In genomic region chr13:83737031-83737825, GRCm38 (mm10) we compare ENCODE assay signal across 10 mouse cellular contexts.
A peak's percentile ranks its signal among the peaks of the same experiment; 100 is the strongest.
DNase-seq lines count a peak whose midpoint lies in the region; ATAC-seq and TF ChIP-seq lines count a peak whose summit lies in the region.
"Had no signal": no experiment of that assay in that cellular context is flagged by ENCODE, and none has a peak within 500 bp of the region (broad histone marks: within the 10 kb centered on the region; RNA-seq: fewer than 3 reads in every experiment).

No protein-coding gene starts in this region.

- no peak for TF ChIP-seq EP300 in stomach, postnatal 0 days (optimal IDR thresholded peaks at IDR 0.05)

- DNase-seq in embryo, embryonic 11 days, result peak; percentile 44
- no peak for DNase-seq in embryo, embryonic 10 days (ENCODE audit: low spot score)
- DNase-seq in stomach, postnatal 0 days (ENCODE audit: low spot score), result no peak
- peak; percentile 51 for DNase-seq in limb, embryonic 11.5 days (ENCODE audit: low spot score)
- DNase-seq in lung, adult 18-20 months, result no peak
- no peak for DNase-seq in gastrocnemius, postnatal 10 days
- no peak for DNase-seq in B cell, adult 2 months
- DNase-seq: adrenal gland, adult 2 months had no signal

- H3K27me3 ChIP-seq in stomach, embryonic 15.5 days (replicated peaks), result peaks cover 52% of the 10 kb centered on the region
- peaks cover 9% of the 10 kb centered on the region; the same call in 1 of the 2 replicates for H3K27me3 ChIP-seq in stomach, postnatal 0 days (ENCODE audit: control insufficient read depth, insufficient read depth, low read length)
- H3K27me3 ChIP-seq in limb, embryonic 11.5 days (ENCODE audit: control insufficient read depth, insufficient read depth, low read length), result peaks cover 48% of the 10 kb centered on the region

- peak overlapping the region; percentile 0; the same call in 1 of the 2 replicates for H3K4me2 ChIP-seq in stomach, embryonic 15.5 days
- H3K4me2 ChIP-seq in stomach, postnatal 0 days (replicated peaks; ENCODE audit: low read depth), result no peak overlapping the region
- H3K4me2 ChIP-seq in limb, embryonic 11.5 days (ENCODE audit: low read depth, severe bottlenecking), result no peak overlapping the region

- no peaks in the 10 kb centered on the region; the same call in 1 of the 2 replicates for H3K4me1 ChIP-seq in stomach, embryonic 15.5 days
- H3K4me1 ChIP-seq in stomach, postnatal 0 days (replicated peaks; ENCODE audit: control insufficient read depth, insufficient read depth), result no peaks in the 10 kb centered on the region
- no peaks in the 10 kb centered on the region for H3K4me1 ChIP-seq in limb, embryonic 11.5 days (ENCODE audit: control insufficient read depth, insufficient read depth, low read length)

- H3K9me3 ChIP-seq in stomach, embryonic 15.5 days, result no peaks in the 10 kb centered on the region
- no peaks in the 10 kb centered on the region for H3K9me3 ChIP-seq in stomach, postnatal 0 days (ENCODE audit: control insufficient read depth, low read length)
- H3K9me3 ChIP-seq in limb, embryonic 11.5 days (ENCODE audit: control insufficient read depth, low read length), result no peaks in the 10 kb centered on the region

- no peak for ATAC-seq in stomach, embryonic 15.5 days (ENCODE audit: insufficient read depth, low FRiP score, low read depth)
- ATAC-seq in stomach, postnatal 0 days (ENCODE audit: low FRiP score, low TSS enrichment), result no peak
- no peak for ATAC-seq in limb, embryonic 11.5 days (ENCODE audit: insufficient number of reproducible peaks, low FRiP score, low TSS enrichment, low read depth)

- no peak overlapping the region for H3K4me3 ChIP-seq in stomach, embryonic 15.5 days (replicated peaks)
- H3K4me3 ChIP-seq in stomach, postnatal 0 days (ENCODE audit: low read depth, low read length), result no peak overlapping the region; the same call in 1 of the 2 replicates
- H3K4me3 ChIP-seq in limb, embryonic 11.5 days (ENCODE audit: low read depth, low read length), result no peak overlapping the region
- H3K4me3 ChIP-seq: erythroblast, embryonic 14.5 days had no signal

- WGBS in stomach, embryonic 15.5 days, result 9% methylated on average over 9 of the region's 9 CpGs
- 7% methylated on average over 9 of the region's 9 CpGs for WGBS in stomach, postnatal 0 days
- WGBS in limb, embryonic 11.5 days, result 3% methylated on average over 9 of the region's 9 CpGs

- H3K36me3 ChIP-seq in stomach, embryonic 15.5 days, result no peaks in the 10 kb centered on the region
- H3K36me3 ChIP-seq in stomach, postnatal 0 days (ENCODE audit: control insufficient read depth, insufficient read depth, low read length), result no peaks in the 10 kb centered on the region
- no peaks in the 10 kb centered on the region for H3K36me3 ChIP-seq in limb, embryonic 11.5 days (ENCODE audit: control insufficient read depth, insufficient read depth, low read length)

- TF ChIP-seq CTCF in stomach, postnatal 0 days (IDR thresholded peaks at IDR 0.05; ENCODE audit: low read depth), result no peak

- no peak overlapping the region for H3K27ac ChIP-seq in stomach, embryonic 15.5 days
- no peak overlapping the region for H3K27ac ChIP-seq in stomach, postnatal 0 days (replicated peaks)
- no peak overlapping the region for H3K27ac ChIP-seq in limb, embryonic 11.5 days (replicated peaks; ENCODE audit: low read depth, low read length)

- no peak overlapping the region for H3K9ac ChIP-seq in stomach, embryonic 15.5 days
- no peak overlapping the region for H3K9ac ChIP-seq in stomach, postnatal 0 days (ENCODE audit: low read length)
- no peak overlapping the region for H3K9ac ChIP-seq in limb, embryonic 11.5 days (ENCODE audit: low read length)

Comparison
In these comparisons a context has a peak if more than half of its experiments do, and no peak if none do; other contexts are left out.
1. DNase-seq: peak in embryo, embryonic 11 days (single experiment) and limb, embryonic 11.5 days (single experiment); none in embryo, embryonic 10 days (single experiment), stomach, postnatal 0 days (single experiment), lung, adult 18-20 months (0 of 2), gastrocnemius, postnatal 10 days (single experiment) and B cell, adult 2 months (0 of 2).